Mouse (Mus musculus): Measurements from ENCODE around the gene St3gal4.

DNA sequence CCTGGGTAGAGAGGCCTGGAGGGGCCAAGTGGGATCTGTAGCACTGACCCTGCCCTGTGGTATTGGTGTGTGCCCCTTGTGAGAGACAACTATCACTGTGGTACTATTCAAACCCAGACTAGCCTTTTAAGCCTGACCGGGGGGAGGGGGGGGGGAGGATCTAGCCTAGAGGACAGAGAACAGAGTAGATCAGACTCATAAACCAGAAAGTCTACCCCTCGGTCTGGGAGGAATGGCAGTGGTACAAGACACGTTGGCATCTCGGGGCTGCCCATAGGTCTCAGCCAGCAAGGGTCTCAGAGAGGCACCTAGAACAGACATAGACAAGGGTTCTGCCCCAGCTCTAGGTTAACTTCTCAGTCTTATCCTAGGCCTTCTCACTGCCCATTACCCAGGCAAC lies 3.3 kb downstream of the St3gal4 start:
- TF ChIP-seq POLR2A (IDR thresholded peaks at IDR 0.05; ENCODE audit: insufficient read depth, low read depth, low read length), result no peak
- no peak for TF ChIP-seq CTCF (IDR thresholded peaks at IDR 0.05)
- no peak for TF ChIP-seq EP300 (IDR thresholded peaks at IDR 0.05; ENCODE audit: insufficient read depth, low read depth, low read length)

Measured in heart, adult 2 months (tissue).